Mouse (Mus musculus): Measurements from ENCODE around the gene Gpam. TPM values are rescaled to one million over a fixed set of nuclear protein-coding genes. Genes with fewer than 3 reads are reported as not detected.

The Gpam gene
- 7.5 TPM for total RNA-seq (2023)

DNA sequence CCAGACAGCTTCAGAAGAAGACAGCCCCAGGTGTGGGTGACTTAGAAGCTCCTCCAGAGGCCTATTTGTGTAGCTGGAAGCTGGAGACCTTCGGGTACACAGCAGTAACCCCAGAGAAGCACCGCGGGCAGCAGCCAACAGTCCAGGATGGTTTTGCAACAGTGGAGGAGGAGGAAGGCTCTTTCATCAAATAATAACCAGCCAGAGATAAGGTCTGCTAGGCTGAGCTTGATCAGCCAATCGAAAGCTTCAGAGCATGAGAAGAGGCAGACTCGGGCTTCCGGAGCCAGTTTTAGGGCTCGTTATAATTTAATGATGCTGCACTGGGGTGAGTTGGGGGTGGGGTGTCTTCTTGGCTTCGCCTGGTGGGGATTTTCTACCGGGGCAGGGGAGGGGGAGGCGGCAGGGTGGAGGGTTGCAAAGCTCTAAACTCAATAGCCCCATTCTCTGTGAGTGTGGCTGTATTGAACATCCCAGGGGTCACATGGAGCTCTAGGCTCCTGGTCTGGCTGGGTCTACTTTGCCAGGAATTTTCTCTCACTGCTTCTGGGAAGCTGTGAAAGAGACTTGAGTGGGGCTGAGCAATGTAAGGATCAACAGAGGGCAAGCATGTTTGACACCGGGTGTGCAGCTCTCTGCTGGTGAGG, at the start of gene Gpam:
Gene Gpam (minus strand): TSS at position 167 of the 647 bp plus-strand sequence.

Other genes starting within 250 kb of the Gpam start
- gene Tectb, start 53.5 kb upstream of the Gpam start, total RNA-seq (2023) = not detected
- gene Gucy2g, start 114.0 kb upstream of the Gpam start, total RNA-seq (2023) = not detected
- gene Acsl5, start 124.7 kb upstream of the Gpam start, total RNA-seq (2023) = 29.8 TPM
- gene Zdhhc6, start 188.8 kb upstream of the Gpam start, total RNA-seq (2023) = 24.4 TPM
- 40.8 TPM for gene Vti1a, start 189.1 kb upstream of the Gpam start, total RNA-seq (2023)

Measured in CD8-positive naive resting alpha-beta T cell, adult 57 days (primary cell).